Mouse (Mus musculus) heart, postnatal 4 days (tissue): ENCODE results near the gene Plekhg3. TPM values are rescaled to one million over a fixed set of nuclear protein-coding genes. Genes with fewer than 3 reads are reported as not detected.

Experiments
- DNase-seq: peaks from one replicate; pipeline ENCODE4 v3.0.0; 2021
- total RNA-seq, 2 experiments: library from RNA; stranded (reverse); gene quantifications; 2 replicates each; pipeline ENCODE4 v1.2.3; 2021

The Plekhg3 gene
- total RNA-seq, 2 experiments from 2014 or later, result 29.5 TPM

DNA sequence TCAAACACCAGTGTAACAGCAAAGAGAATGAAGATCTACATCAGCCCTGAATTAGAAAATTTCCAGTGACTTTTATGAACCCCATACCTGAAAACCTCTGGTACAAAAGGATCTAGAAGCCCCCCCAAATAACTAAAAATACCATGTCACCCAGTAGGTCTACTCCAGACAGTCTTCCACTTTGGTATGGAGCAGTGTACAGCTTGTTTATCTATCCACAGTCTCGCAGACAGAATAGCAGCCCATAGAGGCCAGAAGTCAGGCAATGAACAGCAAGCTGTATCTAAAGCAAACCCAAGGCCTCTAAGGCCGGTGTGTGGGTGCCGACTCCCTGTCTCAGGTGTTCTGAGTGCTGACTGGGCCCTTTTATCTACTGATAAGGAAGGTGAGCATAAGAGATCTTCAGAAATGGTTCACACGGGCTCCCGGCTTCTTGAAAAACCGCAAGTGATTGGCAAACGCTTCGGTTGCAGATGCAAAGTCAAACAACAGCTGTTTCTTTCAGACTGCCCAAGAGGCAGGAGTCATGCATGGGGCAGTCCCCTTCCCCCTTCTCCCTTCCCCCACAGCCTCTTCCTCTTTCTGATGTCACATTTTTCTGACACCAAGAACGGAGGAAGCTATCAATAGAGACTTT lies 3.3 kb upstream of the Plekhg3 start:
- DNase-seq, result no peak

DNA sequence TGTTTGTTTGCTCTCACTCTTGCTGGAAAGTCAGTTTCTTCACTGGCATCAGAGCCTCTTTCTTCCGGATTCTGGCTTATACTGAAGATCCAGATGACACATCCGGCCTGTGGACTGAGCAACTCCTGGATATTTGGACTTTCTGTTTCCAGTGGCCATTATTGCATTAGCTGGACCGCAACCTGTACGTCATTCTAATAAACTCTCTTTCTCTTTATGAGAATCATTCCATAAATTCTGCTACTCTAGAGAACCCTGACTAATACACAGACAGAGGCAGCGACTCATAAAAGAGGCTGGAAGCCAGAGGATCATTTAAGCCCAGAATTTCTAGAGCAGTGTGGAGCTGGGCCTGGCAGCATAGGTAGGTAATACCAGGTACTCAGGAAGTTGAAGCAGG lies 1.9 kb upstream of the Plekhg3 start:
- DNase-seq, result no peak

GRCm38 (mm10) chr12:76531986-76532925 lies 1.6 kb downstream of the Plekhg3 start:
- DNase-seq, result no peak

DNA sequence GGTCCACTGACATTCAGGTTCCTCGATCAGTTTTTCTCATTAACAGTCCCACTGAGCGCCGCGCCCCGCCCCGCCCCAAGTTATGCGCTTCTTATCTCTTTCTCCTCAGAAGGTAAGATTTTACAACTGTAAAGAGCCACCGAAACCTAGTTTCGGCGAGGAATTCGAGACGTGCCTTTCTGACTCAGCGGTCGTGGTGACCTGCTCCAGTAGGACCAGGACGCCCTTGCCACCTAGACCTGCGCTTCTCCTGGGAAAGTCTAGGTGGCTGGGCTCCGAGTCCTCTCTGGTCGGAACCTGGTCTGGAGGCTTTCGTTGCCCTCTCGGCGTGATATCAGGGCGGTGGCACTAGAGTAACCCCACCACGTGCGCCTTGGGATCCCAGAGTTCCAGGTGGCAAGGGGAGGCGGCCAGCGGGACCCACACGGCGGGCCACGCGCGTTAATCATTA lies 2.3 kb downstream of the Plekhg3 start:
- no peak for DNase-seq

DNA sequence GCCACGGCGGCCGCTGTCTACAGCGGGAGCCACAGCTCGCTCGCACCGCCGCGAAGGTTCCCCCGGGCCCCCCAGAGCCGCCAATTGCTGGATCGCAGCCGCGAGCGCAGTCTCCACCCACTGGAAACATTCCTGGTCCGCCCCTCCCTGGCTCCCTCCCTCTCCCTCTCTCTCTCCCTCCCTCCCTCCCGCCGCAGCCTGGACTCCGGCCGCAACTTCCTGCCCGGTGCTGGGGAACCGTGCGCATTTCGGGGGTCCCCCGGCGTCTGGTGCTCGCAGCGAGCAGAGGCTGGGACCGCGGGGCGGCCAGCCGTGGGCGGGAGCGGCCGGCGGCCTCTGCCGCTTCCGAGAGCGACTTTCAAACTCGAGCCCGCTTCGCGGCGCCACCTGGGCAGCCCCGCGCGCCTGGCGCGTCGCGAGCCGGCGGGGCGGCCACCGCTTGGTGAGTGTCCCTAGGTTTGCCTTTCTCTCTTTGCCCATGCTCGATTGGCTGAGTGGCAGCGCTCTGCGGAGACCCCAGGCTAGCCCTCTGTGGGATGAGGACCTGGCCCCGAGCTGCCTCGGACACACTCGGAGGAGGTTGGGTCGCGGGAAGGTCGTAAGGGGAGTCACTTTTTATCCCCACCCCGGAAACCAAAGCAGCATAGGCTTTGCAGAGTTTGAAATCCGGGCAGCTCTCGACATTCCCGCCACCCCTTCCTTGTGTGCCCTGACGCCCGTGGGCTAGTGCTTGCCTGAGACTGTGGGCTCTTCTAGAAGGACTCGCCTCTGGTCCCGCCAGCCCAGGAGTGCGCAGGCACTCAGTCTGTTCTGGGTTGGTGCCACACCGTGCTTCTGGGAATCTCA lies 2.9 kb downstream of the Plekhg3 start:
- peak; percentile 86 for DNase-seq

GRCm38 (mm10) chr12:76534233-76534632 lies 3.5 kb downstream of the Plekhg3 start:
- DNase-seq, result no peak

DNA sequence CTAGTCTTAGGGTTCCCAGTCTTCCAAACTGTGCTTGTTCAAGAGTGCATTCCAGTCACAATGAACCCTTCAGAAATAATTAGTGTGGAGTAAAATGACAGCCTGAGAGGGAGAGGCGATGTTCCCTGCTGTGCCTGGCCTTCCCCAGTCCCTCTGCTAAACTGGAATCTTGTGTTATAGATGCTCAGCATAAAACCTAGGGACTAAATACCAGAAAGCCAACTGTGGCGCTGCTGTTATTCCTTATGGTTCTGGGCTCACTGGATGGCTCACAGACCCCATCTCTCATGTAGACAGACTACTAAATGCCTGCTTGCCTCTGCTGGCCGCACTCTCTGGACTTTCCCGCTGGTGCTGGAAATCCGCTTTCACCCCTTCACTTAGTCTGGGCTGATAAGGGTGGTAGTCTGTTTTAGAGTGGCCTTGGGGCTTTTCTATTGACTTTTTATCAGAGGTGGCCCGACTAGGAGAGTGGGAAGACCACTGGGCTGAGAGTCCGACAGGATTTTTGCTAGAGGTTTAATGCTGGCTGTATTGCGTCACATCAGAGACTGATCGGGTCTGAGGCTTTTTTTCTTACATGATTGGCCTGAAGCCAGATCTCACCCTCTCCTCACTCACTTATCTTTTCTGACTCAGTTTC lies 4.1 kb downstream of the Plekhg3 start:
- no peak for DNase-seq

DNA sequence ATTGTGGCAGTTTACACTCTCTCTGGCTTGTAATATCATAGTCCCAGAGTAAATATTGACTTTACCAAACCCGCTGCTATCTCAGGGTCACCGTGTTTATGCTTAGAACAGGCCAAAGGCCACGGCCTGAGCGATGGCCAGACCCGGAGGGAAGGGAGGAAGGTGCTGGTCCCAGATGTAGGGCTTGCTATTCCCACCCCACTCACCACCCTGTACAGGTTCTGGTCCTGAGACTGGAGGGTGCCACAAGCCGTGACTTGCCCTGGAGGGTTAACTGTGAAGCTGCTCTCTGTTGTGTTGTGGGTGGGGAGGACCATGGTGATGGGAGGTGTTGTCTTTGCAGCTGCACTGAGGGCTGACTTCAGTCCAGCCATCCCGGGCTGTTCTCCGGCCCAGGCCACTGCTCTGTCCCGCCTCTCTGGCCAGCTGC lies 4.8 kb downstream of the Plekhg3 start:
- peak; percentile 59 for DNase-seq

- no peak for DNase-seq
These were observed 6.0 kb downstream of the Plekhg3 start for GRCm38 (mm10) chr12:76536591-76537153.

DNA sequence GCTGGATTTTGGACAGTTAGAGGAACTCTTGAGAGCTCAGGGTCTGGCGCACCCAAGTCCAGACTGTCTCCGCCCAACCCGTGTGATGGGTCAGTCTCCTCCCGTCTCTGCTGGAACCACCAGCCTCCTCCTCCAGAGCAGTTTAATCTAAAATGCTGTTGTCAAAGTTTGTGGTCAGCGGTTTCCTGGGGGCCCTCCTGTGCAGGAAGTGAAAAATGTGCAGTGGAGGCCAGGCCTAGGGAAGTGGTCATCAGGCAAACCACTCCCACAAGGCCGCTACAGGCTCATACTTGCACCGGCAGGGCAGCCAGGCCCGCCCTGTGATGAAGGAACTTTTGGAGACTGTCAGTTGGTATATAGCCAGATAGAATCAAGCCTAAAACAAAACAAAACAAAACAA lies 6.7 kb downstream of the Plekhg3 start:
- DNase-seq, result peak; percentile 49

GRCm38 (mm10) chr12:76540169-76540568 lies 9.5 kb downstream of the Plekhg3 start:
- no peak for DNase-seq

GRCm38 (mm10) chr12:76540701-76541221 lies 10.1 kb downstream of the Plekhg3 start:
- no peak for DNase-seq

GRCm38 (mm10) chr12:76541475-76541874 lies 10.8 kb downstream of the Plekhg3 start:
- DNase-seq, result no peak

- DNase-seq, result no peak
These were observed 11.2 kb downstream of the Plekhg3 start for GRCm38 (mm10) chr12:76541879-76542278.

GRCm38 (mm10) chr12:76545786-76546370 lies 15.2 kb downstream of the Plekhg3 start:
- no peak for DNase-seq

DNA sequence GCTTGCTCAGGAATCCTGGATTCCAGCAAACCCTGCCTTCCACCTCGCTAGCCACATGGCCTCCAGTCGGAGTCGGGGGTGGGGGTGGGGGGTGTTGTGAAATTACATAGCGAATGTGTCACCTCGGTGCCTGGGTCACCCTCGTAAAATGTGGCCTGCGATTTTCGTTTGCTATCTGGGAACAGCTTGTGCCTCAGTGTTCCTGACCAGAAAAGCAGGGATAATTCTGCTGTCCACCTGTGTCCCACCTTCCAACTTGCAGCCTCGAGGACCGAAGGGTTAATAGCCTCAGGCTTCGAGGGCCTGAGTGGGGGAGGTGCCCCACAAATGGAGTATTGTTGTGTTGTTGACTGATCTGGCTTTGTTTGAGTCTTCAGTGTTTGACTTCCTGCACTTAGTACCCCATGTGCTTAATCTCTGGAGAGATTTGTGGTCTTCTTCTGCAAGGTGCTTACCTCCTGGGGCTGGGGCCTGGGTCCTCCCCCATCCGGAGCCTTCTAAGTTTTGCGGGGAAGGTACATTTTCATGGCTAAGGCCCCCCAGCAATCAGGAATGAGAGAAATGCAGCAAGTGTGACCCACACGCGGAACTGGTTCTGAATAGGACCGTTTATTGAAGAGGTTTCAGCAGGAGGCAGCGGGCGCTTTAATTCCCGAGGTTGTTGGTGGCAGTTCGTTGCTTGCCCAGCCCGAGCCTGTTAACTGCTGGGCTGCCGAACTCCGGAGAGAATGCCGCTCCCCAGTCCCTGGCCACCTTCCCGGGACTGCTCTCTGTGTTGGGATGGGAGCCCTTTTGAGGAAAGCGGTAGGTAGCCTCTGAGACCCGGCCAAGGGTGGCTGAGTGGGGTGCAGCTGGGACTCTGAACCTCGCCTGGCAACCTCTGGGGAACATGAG lies 15.9 kb downstream of the Plekhg3 start:
- peak; percentile 61 for DNase-seq

DNA sequence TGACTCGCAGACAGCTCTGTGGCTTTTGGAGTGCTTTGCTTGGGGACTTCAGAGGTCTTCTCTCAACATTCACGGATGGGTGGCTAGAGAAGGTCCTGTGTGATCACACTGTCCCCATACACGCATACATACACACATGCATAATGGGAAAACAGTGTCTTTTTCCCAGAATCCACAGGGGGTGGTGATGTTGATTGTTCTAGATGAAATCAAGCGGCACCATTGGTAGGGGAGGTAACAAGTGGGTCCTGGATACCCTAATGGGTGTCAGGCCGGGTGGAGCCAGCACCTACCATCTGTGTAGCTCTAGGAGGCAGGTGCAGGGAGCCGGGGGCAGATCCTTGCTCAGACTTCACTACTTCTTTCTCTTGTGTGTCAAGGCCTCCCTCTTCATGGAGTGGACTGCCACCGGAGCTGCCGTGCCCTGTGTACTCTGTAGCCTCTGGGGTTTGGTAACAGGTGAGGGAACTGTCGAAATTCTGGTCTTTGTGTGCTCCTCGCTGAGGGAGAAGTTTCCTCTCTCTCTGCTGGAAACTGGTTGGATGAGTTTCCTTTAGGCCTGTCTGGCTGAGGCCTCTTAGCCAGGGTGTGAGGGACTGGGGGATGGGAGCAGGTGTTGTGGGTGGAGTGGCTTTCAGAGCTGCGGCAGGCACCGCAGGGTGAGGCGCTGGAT lies 16.9 kb downstream of the Plekhg3 start:
- no peak for DNase-seq

GRCm38 (mm10) chr12:76548082-76548423 lies 17.4 kb downstream of the Plekhg3 start:
- DNase-seq, result no peak

- no peak for DNase-seq
These were observed 18.5 kb downstream of the Plekhg3 start for GRCm38 (mm10) chr12:76549203-76549602.

GRCm38 (mm10) chr12:76552321-76552720 lies 21.6 kb downstream of the Plekhg3 start:
- DNase-seq, result peak; percentile 83
